In the genomic region with DNA sequence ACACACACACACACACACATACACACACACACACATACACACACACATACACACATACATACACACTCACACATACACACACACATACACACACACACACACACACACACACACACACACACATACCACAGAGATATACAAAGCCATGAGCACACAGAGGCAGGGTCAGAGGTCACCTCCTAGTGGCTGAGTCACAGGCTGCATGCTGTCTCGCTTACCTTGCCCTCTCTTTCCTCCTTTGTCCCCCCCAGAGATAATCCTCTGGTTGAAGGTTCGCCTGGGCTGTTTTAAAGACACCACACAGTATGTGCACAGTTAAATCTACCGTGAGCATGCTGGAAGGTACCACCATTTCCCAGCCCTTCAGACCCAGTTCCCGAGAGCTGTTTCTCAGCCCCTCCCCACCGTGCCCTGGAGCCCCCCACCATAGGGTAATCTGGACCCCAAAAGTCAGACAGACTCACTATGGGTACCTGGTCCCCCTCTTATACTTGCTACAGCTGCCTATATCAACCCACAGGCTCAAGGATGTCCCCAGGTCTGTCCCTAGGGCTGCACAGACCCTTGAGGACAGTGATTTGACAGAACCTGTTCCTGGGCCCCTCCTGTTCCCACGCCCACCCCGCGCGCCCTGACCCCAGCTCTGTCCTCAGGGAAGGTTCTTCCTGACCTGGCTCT, we compare ENCODE assay signal across 9 mouse cellular contexts. TPM values are rescaled to one million over a fixed set of nuclear protein-coding genes. Genes with fewer than 3 reads are reported as not detected.
DNase-seq lines count a peak whose midpoint lies in the region; ATAC-seq lines count a peak whose summit lies in the region.
"Had no signal": no experiment of that assay in that cellular context is flagged by ENCODE, and none has a peak within 500 bp of the region (broad histone marks: within the 10 kb centered on the region; RNA-seq: fewer than 3 reads in every experiment).

No protein-coding gene starts in this region.

- no peaks in the 10 kb centered on the region for H3K9me3 ChIP-seq in kidney, embryonic 15.5 days (replicated peaks)
- H3K9me3 ChIP-seq in embryonic facial prominence, embryonic 13.5 days = no peaks in the 10 kb centered on the region
- no peaks in the 10 kb centered on the region for H3K9me3 ChIP-seq in limb, embryonic 10.5 days (replicated peaks)
- H3K9me3 ChIP-seq in neural tube, embryonic 14.5 days (ENCODE audit: control insufficient read depth, low read length) = no peaks in the 10 kb centered on the region
- H3K9me3 ChIP-seq: megakaryocyte, embryonic 14.5 days had no signal

- no peaks in the 10 kb centered on the region for H3K36me3 ChIP-seq in kidney, embryonic 15.5 days
- no peaks in the 10 kb centered on the region for H3K36me3 ChIP-seq in embryonic facial prominence, embryonic 13.5 days
- H3K36me3 ChIP-seq in limb, embryonic 10.5 days = no peaks in the 10 kb centered on the region
- H3K36me3 ChIP-seq in neural tube, embryonic 14.5 days (ENCODE audit: control insufficient read depth, insufficient read depth, low read length) = no peaks in the 10 kb centered on the region

- intact Hi-C loops in left cerebral cortex, postnatal 4 days (cut with DNase I) = no loop called here

- ATAC-seq in kidney, embryonic 15.5 days (replicated peaks; ENCODE audit: low FRiP score) = peak; percentile 30; the same call in 1 of the 2 replicates
- ATAC-seq in embryonic facial prominence, embryonic 13.5 days (ENCODE audit: insufficient number of reproducible peaks, insufficient read depth, low FRiP score, low TSS enrichment, low read depth) = no peak
- ATAC-seq in neural tube, embryonic 14.5 days (ENCODE audit: low read depth) = peak; percentile 11; the same call in 1 of the 2 replicates

- H3K27me3 ChIP-seq in kidney, embryonic 15.5 days = no peaks in the 10 kb centered on the region
- H3K27me3 ChIP-seq in embryonic facial prominence, embryonic 13.5 days = no peaks in the 10 kb centered on the region
- no peaks in the 10 kb centered on the region for H3K27me3 ChIP-seq in limb, embryonic 10.5 days (ENCODE audit: low read depth, poor library complexity, severe bottlenecking)
- no peaks in the 10 kb centered on the region for H3K27me3 ChIP-seq in neural tube, embryonic 14.5 days (ENCODE audit: control insufficient read depth, insufficient read depth, low read length)
- H3K27me3 ChIP-seq: megakaryocyte, embryonic 14.5 days had no signal

- no peak overlapping the region for H3K4me3 ChIP-seq in kidney, embryonic 15.5 days (replicated peaks)
- no peak overlapping the region for H3K4me3 ChIP-seq in embryonic facial prominence, embryonic 13.5 days
- no peak overlapping the region for H3K4me3 ChIP-seq in limb, embryonic 10.5 days
- H3K4me3 ChIP-seq in neural tube, embryonic 14.5 days (ENCODE audit: low read depth, low read length) = no peak overlapping the region
- H3K4me3 ChIP-seq: megakaryocyte, embryonic 14.5 days had no signal

- no peak overlapping the region for H3K9ac ChIP-seq in kidney, embryonic 15.5 days
- peak overlapping the region; percentile 17; the same call in 1 of the 2 replicates for H3K9ac ChIP-seq in embryonic facial prominence, embryonic 13.5 days
- H3K9ac ChIP-seq in neural tube, embryonic 14.5 days (replicated peaks; ENCODE audit: low read depth, low read length) = no peak overlapping the region

- peaks cover 9% of the 10 kb centered on the region; the same call in 1 of the 2 replicates for H3K4me1 ChIP-seq in kidney, embryonic 15.5 days
- H3K4me1 ChIP-seq in embryonic facial prominence, embryonic 13.5 days = peaks cover 16% of the 10 kb centered on the region
- no peaks in the 10 kb centered on the region for H3K4me1 ChIP-seq in limb, embryonic 10.5 days
- H3K4me1 ChIP-seq in neural tube, embryonic 14.5 days (ENCODE audit: control insufficient read depth, insufficient read depth, low read length) = peaks cover 3% of the 10 kb centered on the region; the same call in 1 of the 2 replicates

- no peak for DNase-seq in kidney, postnatal 25 days
- DNase-seq in limb, embryonic 10.5 days (ENCODE audit: low spot score) = no peak
- DNase-seq in left cerebral cortex, adult 9 months (ENCODE audit: low spot score in 2 of 2) = no peak
- no peak for DNase-seq in adipocyte (ENCODE audit: low spot score)
- DNase-seq in left cerebral cortex, postnatal 4 days = no peak

- H3K4me2 ChIP-seq in kidney, embryonic 15.5 days = no peak overlapping the region
- no peak overlapping the region for H3K4me2 ChIP-seq in embryonic facial prominence, embryonic 13.5 days
- H3K4me2 ChIP-seq in neural tube, embryonic 14.5 days (ENCODE audit: low read depth, low read length) = no peak overlapping the region

- H3K27ac ChIP-seq in kidney, embryonic 15.5 days = no peak overlapping the region
- peak overlapping the region; percentile 60 for H3K27ac ChIP-seq in embryonic facial prominence, embryonic 13.5 days
- H3K27ac ChIP-seq in limb, embryonic 10.5 days = peak overlapping the region; percentile 42
- H3K27ac ChIP-seq in neural tube, embryonic 14.5 days (ENCODE audit: low read depth, low read length) = peak overlapping the region; percentile 28; the same call in 1 of the 2 replicates

- 73% methylated on average over 9 of the region's 9 CpGs for WGBS in kidney, embryonic 15.5 days
- 56% methylated on average over 9 of the region's 9 CpGs for WGBS in embryonic facial prominence, embryonic 13.5 days
- 67% methylated on average over 9 of the region's 9 CpGs for WGBS in limb, embryonic 10.5 days
- WGBS in neural tube, embryonic 14.5 days = 75% methylated on average over 9 of the region's 9 CpGs

RNA-seq across cellular contexts. Expression of a gene that starts 55.8 kb away (rescaled TPM):
- 24.2 and 25.3 TPM in 2 replicates for polyA plus RNA-seq in kidney, embryonic 15.5 days (2015; fragmentation: Nextera tagmentation; extraction: Ambion mirVana)
- 17.5 and 19.2 TPM in 2 replicates for polyA plus RNA-seq in embryonic facial prominence, embryonic 13.5 days (2015; fragmentation: Nextera tagmentation; extraction: Ambion mirVana)
- 25.6 and 25.7 TPM in 2 replicates for polyA plus RNA-seq in limb, embryonic 10.5 days (2016; fragmentation: Nextera tagmentation; extraction: Ambion mirVana)
- polyA plus RNA-seq in neural tube, embryonic 14.5 days (2014; fragmentation: Nextera tagmentation; extraction: Ambion mirVana) = 11.3 and 11.8 TPM in 2 replicates
- 1 to 10 TPM; 3.9 to 4.8 TPM for total RNA-seq in left cerebral cortex, postnatal 4 days (2021)

RNA-seq across cellular contexts. Expression of a gene that starts 56.1 kb away (rescaled TPM):
- polyA plus RNA-seq in kidney, embryonic 15.5 days (2015; fragmentation: Nextera tagmentation; extraction: Ambion mirVana) = 125 and 129 TPM in 2 replicates
- 124 TPM in 2 replicates for polyA plus RNA-seq in embryonic facial prominence, embryonic 13.5 days (2015; fragmentation: Nextera tagmentation; extraction: Ambion mirVana)
- polyA plus RNA-seq in limb, embryonic 10.5 days (2016; fragmentation: Nextera tagmentation; extraction: Ambion mirVana) = 140 and 144 TPM in 2 replicates
- polyA plus RNA-seq in neural tube, embryonic 14.5 days (2014; fragmentation: Nextera tagmentation; extraction: Ambion mirVana) = 79.1 and 86.8 TPM in 2 replicates
- total RNA-seq in left cerebral cortex, postnatal 4 days (2021) = 10 to 100 TPM; 60.5 to 65.0 TPM
